Mouse (Mus musculus): Measurements from ENCODE around the gene Fgfr2.

GRCm38 (mm10) chr7:130173914-130174313 lies 2949.2 kb downstream of the Fgfr2 start:
- no peak for TF ChIP-seq CTCF (IDR thresholded peaks at IDR 0.05; ENCODE audit: control insufficient read depth, insufficient read depth, insufficient replicate concordance, low read depth, low read length)
- no peak for TF ChIP-seq POLR2A (IDR thresholded peaks at IDR 0.05; ENCODE audit: control insufficient read depth, low read depth, low read length)
